Mouse (Mus musculus): ENCODE data around the gene Spr. TPM values are rescaled to one million over a fixed set of nuclear protein-coding genes. Genes with fewer than 3 reads are reported as not detected.

Gene Spr
- polyA plus RNA-seq, 1 experiment from 2014 or later = 81.1 TPM

Other genes with a start within 250 kb of the Spr start
- gene Exoc6b, start 68.3 kb downstream of the Spr start, polyA plus RNA-seq (2015; fragmentation: Nextera tagmentation; extraction: Ambion mirVana) = 27.6 and 31.8 TPM in 2 replicates
- gene Emx1, start 49.7 kb upstream of the Spr start, polyA plus RNA-seq (2015; fragmentation: Nextera tagmentation; extraction: Ambion mirVana) = 17.9 and 19.7 TPM in 2 replicates
- gene Sfxn5, start 195.7 kb upstream of the Spr start, polyA plus RNA-seq (2015; fragmentation: Nextera tagmentation; extraction: Ambion mirVana) = 9.2 and 13.8 TPM in 2 replicates
- 16.5 and 18.9 TPM in 2 replicates for gene Rab11fip5, start 236.9 kb upstream of the Spr start, polyA plus RNA-seq (2015; fragmentation: Nextera tagmentation; extraction: Ambion mirVana)

Data from kidney, embryonic 16.5 days (tissue).